Mouse (Mus musculus): ENCODE measurements around the gene Olfr603. TPM values are rescaled to one million over a fixed set of nuclear protein-coding genes. Genes with fewer than 3 reads are reported as not detected.
"Not testable (repeated sequence)": the region's sequence is repeated elsewhere in the genome, so short reads cannot be mapped to it uniquely, and the experiment has no call there.

Gene Olfr603
- total RNA-seq (2021) = not detected
- long read RNA-seq, experiment 1 = 0 reads
- long read RNA-seq, experiment 2 = 0 reads

DNA sequence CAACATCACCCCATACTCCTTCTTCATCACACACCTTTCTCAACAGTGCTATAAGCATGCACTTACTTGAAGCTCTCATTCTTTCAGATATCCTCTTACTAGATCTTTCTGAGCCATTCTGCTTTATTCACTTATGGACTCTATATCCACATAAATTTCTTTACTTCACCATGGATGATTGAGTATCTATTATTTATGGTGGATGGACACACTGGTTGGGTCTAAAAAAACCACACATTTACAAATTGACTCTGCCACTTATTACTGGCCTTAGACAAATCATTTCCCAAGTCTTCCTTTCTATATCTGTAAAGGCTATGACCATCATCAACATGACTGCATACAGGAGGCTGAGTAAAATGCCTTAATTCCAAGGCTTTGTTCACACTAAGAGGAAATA is at the start of gene Olfr603:
Gene Olfr603 (minus strand): TSS at position 101 of the 400 bp plus-strand sequence.
- no peak for DNase-seq (ENCODE audit: low spot score in 2 of 2)
- Histone ChIP-seq H3K4me3 (no peak within 1 kb of the TSS), H3K27ac (no peak within 1 kb of the TSS)
- TF ChIP-seq CTCF (conservative IDR thresholded peaks at IDR 0.05) = no peak

DNA sequence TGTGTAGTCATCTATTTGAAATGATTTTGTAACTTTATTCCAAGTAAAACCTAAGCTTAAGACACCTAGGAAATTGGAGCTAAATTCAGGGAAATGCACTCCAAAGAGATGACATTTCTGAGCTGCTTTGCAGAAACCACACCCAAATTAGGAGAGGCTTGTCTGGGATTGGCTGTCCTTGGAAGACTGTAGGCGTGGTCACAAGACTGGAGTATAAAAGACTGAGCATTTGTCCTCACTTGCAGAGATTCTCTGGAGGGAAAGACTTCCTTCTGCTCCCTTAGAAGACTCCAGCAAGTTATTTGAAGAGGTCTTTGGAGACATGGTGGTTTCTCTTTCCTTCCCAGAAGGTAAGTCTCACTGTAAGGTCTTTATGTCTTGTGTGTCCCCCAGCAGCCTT is 28.8 kb upstream of the Olfr603 start, which contains the start of gene Usp17lc:
Gene Usp17lc (plus strand): TSS at position 301 of the 400 bp plus-strand sequence.
- not testable (repeated sequence) for DNase-seq (ENCODE audit: low spot score in 2 of 2); H3K4me3 ChIP-seq; H3K27ac ChIP-seq

DNA sequence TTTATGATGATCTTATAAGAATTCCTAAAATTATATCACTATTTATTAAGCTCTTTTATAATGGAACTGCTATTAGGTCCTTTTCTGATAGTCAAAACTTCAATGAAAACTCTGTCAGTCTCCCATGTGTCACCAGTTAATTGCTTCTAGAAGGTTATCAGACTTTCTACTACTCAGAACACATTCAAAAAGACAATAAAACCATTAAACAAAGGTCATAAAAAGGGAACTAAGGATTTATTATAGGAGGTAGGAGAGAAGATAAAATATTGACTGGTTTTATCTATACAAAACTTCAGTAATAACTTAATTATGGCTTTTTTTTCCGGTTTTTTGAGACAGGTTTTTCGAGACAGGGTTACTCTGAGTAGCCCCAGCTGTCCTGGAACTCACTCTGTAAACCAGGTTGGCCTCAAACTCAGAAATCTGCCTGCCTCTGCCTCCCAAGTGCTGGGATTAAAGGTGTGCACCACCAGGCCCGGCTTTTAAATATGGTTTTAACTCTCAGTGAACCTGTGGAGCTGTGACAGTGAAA is 20.6 kb upstream of the Olfr603 start:
- not testable (repeated sequence) for H3K27ac ChIP-seq; DNase-seq (ENCODE audit: low spot score in 2 of 2); H3K4me3 ChIP-seq

DNA sequence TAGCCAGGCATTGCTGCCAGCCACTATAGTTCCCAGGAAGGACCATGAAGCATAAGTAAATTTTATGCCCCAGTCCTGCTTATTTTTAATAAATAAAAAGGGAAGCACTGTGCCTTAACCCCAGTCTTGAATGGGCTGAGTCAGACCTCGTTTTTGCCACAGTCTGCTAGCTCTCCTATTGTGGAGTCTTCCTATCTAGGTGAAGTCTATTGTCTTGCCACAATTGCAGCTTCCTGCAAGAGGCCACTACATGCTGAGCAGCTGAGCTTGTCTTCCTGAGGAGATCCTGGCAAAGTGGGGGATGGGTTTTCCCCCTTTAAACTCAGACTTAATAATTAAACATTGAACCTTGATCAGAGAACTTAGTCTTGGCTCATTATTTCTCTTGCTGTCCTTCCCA is 13.0 kb upstream of the Olfr603 start:
- no peak overlapping the region for H3K4me3 ChIP-seq
- DNase-seq (ENCODE audit: low spot score in 2 of 2) = no peak
- TF ChIP-seq CTCF (conservative IDR thresholded peaks at IDR 0.05) = no peak
- H3K27ac ChIP-seq = no peak overlapping the region

DNA sequence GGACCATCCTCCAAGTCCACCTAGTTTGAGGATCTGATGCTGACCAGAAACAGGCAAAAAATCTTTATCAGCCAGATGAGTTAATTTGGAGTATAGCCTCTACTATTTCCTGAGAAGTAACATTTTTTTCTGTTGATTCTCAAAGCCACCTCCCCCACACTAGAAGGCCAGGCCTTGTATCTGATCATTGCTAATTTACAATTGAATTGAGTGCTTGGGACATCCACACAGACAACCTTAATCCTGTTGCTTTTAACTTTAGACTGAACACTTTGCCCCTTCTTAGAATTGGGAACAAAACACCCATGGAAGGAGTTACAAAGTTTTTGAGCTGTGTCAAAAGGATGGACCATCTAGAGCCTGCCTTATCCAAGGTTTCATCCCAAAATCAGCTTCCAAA is 11.8 kb upstream of the Olfr603 start:
- Histone ChIP-seq H3K4me3 (no peak overlapping the region), H3K27ac (no peak overlapping the region)
- no peak for TF ChIP-seq CTCF (conservative IDR thresholded peaks at IDR 0.05)
- no peak for DNase-seq (ENCODE audit: low spot score in 2 of 2)

DNA sequence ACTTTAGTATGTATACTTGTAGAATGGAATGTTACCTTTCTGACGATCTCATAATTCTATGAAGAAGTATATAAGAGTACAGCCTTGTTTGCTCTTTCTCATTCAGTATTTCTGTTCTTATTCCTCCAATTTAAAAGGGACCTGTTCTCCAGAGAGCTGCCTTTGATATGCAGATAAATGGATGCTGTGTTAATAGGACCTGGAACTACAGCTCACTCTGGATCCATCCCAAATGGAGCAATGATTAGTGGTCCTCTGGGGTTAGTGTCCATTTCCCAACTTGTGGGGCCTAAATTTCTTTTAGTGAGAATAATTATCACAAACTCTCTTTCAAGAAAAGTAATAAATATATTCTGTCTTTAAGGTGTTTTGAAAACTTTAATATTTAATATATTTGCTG is 23.4 kb downstream of the Olfr603 start, which contains the start of gene Olfr601:
Gene Olfr601 (minus strand): TSS at position 101 of the 400 bp plus-strand sequence.
- Histone ChIP-seq H3K27ac (no peak within 1 kb of the TSS), H3K4me3 (no peak within 1 kb of the TSS)
- no peak for DNase-seq (ENCODE audit: low spot score in 2 of 2)
- no peak for TF ChIP-seq CTCF (conservative IDR thresholded peaks at IDR 0.05)

DNA sequence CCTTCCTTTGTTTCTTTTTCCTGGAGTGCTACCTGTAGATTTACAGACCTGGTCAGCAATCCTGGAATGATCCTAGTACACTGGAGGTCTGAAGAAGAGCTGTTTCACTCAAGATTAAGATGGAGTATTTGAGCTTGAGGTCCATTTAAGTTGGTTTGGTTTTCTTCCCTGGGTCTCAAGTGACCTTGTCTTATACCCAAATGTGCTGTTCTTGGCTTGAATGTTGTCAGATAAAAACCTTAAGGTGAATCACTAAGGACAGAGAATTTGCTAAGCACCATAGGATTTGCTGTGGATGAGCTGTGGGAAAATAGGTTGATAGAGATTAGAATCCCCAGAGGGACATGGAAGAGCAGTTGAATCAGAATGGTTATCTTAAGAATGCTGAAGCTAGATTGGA is 36.4 kb downstream of the Olfr603 start, which contains the start of gene Olfr600:
Gene Olfr600 (minus strand): TSS at position 101 of the 400 bp plus-strand sequence.
- Histone ChIP-seq H3K27ac (no peak within 1 kb of the TSS), H3K4me3 (no peak within 1 kb of the TSS)
- TF ChIP-seq CTCF (conservative IDR thresholded peaks at IDR 0.05) = no peak
- no peak for DNase-seq (ENCODE audit: low spot score in 2 of 2)

DNA sequence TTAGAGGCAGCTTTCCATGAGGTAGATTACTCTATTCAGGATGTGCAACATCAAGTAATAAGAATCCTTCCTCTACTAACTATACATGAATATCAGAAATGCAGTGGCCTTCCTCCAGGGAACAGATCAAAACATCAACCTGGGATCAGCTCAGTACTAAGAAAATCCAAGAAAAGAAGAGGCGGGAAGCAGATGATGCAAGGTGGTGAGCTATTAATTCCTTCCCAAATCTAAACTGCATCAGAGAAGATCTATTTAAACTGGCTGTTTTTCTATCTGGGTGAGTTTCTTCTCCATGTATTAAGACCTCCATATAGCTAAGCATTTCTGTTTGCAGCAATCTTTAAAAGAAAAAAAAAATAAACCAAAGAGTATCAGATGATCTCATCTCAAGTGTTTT is 50.4 kb downstream of the Olfr603 start, which contains the start of gene Olfr599:
Gene Olfr599 (plus strand): TSS at position 301 of the 400 bp plus-strand sequence.
- TF ChIP-seq CTCF (conservative IDR thresholded peaks at IDR 0.05) = no peak
- Histone ChIP-seq H3K4me3 (no peak within 1 kb of the TSS), H3K27ac (no peak within 1 kb of the TSS)
- no peak for DNase-seq (ENCODE audit: low spot score in 2 of 2)

Small RNA genes lying within 50 kb of the gene (microRNA-seq; reads per million reads assigned to microRNA genes)
- 0 reads per million in 2 experiments for gene Gm25774

Other genes starting within 250 kb of the Olfr603 start
- not detected for gene Olfr588-ps1, start 245.3 kb downstream of the Olfr603 start, total RNA-seq (2021)
- not detected for gene Olfr589, start 229.8 kb downstream of the Olfr603 start, total RNA-seq (2021)
- gene Olfr591, start 207.8 kb downstream of the Olfr603 start, total RNA-seq (2021) = not detected
- not detected for gene Olfr592, start 201.4 kb downstream of the Olfr603 start, total RNA-seq (2021)
- gene Olfr593, start 174.3 kb downstream of the Olfr603 start, total RNA-seq (2021) = not detected
- gene Olfr594, start 169.2 kb downstream of the Olfr603 start, total RNA-seq (2021) = not detected
- not detected for gene Usp17ld, start 133.7 kb downstream of the Olfr603 start, total RNA-seq (2021)
- not detected for gene Olfr596, start 80.5 kb downstream of the Olfr603 start, total RNA-seq (2021)
- gene Olfr597, start 69.9 kb downstream of the Olfr603 start, total RNA-seq (2021) = not detected
- not detected for gene Olfr598, start 62.6 kb downstream of the Olfr603 start, total RNA-seq (2021)
- gene Olfr599, start 50.3 kb downstream of the Olfr603 start, total RNA-seq (2021) = not detected
- not detected for gene Olfr600, start 36.5 kb downstream of the Olfr603 start, total RNA-seq (2021)
- not detected for gene Olfr601, start 23.5 kb downstream of the Olfr603 start, total RNA-seq (2021)
- gene Usp17lc, start 28.9 kb upstream of the Olfr603 start, total RNA-seq (2021) = not detected
- gene Olfr605, start 59.3 kb upstream of the Olfr603 start, total RNA-seq (2021) = not detected
- not detected for gene Olfr606, start 62.9 kb upstream of the Olfr603 start, total RNA-seq (2021)
- not detected for gene Olfr607, start 78.0 kb upstream of the Olfr603 start, total RNA-seq (2021)
- not detected for gene Olfr608, start 83.7 kb upstream of the Olfr603 start, total RNA-seq (2021)
- not detected for gene Olfr609, start 111.9 kb upstream of the Olfr603 start, total RNA-seq (2021)
- not detected for gene Olfr610, start 125.9 kb upstream of the Olfr603 start, total RNA-seq (2021)
- gene Olfr611, start 134.7 kb upstream of the Olfr603 start, total RNA-seq (2021) = not detected
- not detected for gene Olfr612, start 156.5 kb upstream of the Olfr603 start, total RNA-seq (2021)
- gene Olfr613, start 161.9 kb upstream of the Olfr603 start, total RNA-seq (2021) = not detected
- gene Olfr615, start 169.9 kb upstream of the Olfr603 start, total RNA-seq (2021) = not detected
- not detected for gene Olfr616, start 183.0 kb upstream of the Olfr603 start, total RNA-seq (2021)
- not detected for gene Olfr617, start 186.9 kb upstream of the Olfr603 start, total RNA-seq (2021)
- not detected for gene Olfr618, start 203.9 kb upstream of the Olfr603 start, total RNA-seq (2021)
- not detected for gene Olfr619, start 214.4 kb upstream of the Olfr603 start, total RNA-seq (2021)
- not detected for gene Olfr620, start 226.4 kb upstream of the Olfr603 start, total RNA-seq (2021)